Mouse (Mus musculus) forebrain, embryonic 14.5 days (tissue): ENCODE results near the gene Tnfrsf13b. TPM values are rescaled to one million over a fixed set of nuclear protein-coding genes. Genes with fewer than 3 reads are reported as not detected.

ENCODE experiments used
- ATAC-seq: fragments of 200-750 bp; cut with Nextera tagmentation; 2 replicates; pipeline ENCODE4 v1.8.0; 2017; ENCODE audit warnings: mild to moderate bottlenecking, moderate library complexity
- DNase-seq: peaks from one replicate; pipeline ENCODE4 v3.0.0-alpha.2; 2015; ENCODE audit warnings: low spot score
- H3K27ac ChIP-seq: fragments of 300-500 bp; sonication (generic); 2 replicates; pipeline ENCODE4 v1.5.1; 2014; ENCODE audit warnings: low read depth, mild to moderate bottlenecking, control low read depth, low read length, moderate library complexity
- H3K27me3 ChIP-seq: fragments of 300-500 bp; sonication (generic); replicated peaks from 2 replicates; pipeline ENCODE4 v1.6.1; 2014; ENCODE audit warnings: low read length, control low read depth, mixed read lengths; ENCODE audit not compliant: control insufficient read depth, insufficient read depth
- H3K36me3 ChIP-seq: fragments of 300-500 bp; sonication (generic); 2 replicates; pipeline ENCODE4 v1.6.1; 2014; ENCODE audit warnings: low read length, control low read depth; ENCODE audit not compliant: control insufficient read depth, insufficient read depth
- H3K4me1 ChIP-seq: fragments of 300-500 bp; sonication (generic); 2 replicates; pipeline ENCODE4 v1.6.1; 2014; ENCODE audit warnings: antibody characterized with exemption, low read length, control low read depth; ENCODE audit not compliant: control insufficient read depth, insufficient read depth
- H3K4me2 ChIP-seq: fragments of 300-500 bp; sonication (generic); 2 replicates; pipeline ENCODE4 v1.6.1; 2014; ENCODE audit warnings: mild to moderate bottlenecking, control low read depth, low read length
- H3K4me3 ChIP-seq: fragments of 300-500 bp; sonication (generic); 2 replicates; pipeline ENCODE4 v1.5.1; 2014; ENCODE audit warnings: low read depth, low read length, control low read depth
- H3K9ac ChIP-seq: fragments of 300-500 bp; sonication (generic); 2 replicates; pipeline ENCODE4 v1.6.1; 2014; ENCODE audit warnings: mild to moderate bottlenecking, low read length, control low read depth, moderate library complexity
- H3K9me3 ChIP-seq: fragments of 300-500 bp; sonication (generic); replicated peaks from 2 replicates; pipeline ENCODE4 v1.6.1; 2016; ENCODE audit warnings: low read length, control low read depth, mixed read lengths; ENCODE audit not compliant: control insufficient read depth
- WGBS: fragments of 180-500 bp; shearing (Covaris S2); extraction: QIAGEN DNeasy Blood & Tissue Kit; methylation state at CpG from one replicate; pipeline ENCODE4 v1.1.7; 2014; 5-methylcytosine and 5-hydroxymethylcytosine counted together
- polyA plus RNA-seq: library from polyadenylated mRNA; unstranded; fragments of >200 nt; fragmentation: Nextera tagmentation; extraction: Ambion mirVana; gene quantifications from 2 replicates; pipeline ENCODE4 v1.2.1, GENCODE M21; 2014

Gene Tnfrsf13b
- polyA plus RNA-seq, 1 experiment from 2014 or later, result 1.2 TPM

DNA sequence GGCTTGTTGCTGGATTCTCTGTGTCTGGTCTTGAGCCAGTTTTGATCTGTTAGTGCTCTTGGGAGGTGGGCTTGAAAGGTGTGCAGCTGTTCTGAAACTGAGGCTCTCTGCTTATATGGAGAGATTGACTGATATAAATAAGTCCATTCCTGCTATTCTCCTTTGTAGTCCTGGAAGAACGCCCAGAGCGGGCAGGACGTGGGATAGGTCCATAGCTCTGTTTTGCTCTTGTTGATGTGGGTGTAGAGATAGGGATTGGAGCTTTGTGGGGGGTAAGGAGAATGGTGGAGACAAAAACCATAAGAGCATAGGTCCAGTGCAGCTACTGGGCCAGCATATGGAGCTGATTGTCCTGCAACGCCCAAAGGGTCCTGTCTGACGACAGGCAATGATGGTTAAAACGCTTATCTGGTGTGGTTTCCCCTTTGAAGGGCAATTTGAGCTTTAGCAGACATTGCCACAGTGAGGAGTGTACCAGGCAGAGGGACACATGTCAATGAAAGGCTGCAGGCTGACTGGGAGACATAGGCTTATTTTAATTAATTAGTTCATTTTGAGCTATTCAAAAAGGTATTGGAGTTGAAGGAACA lies 16.5 kb downstream of the Tnfrsf13b start:
- Histone ChIP-seq H3K27ac (no peak overlapping the region), H3K4me3 (no peak overlapping the region), H3K4me2 (no peak overlapping the region), H3K9ac (no peak overlapping the region), H3K9me3 (no peaks in the 10 kb centered on the region), H3K4me1 (peaks cover 7% of the 10 kb centered on the region; the same call in 1 of the 2 replicates), H3K27me3 (no peaks in the 10 kb centered on the region), H3K36me3 (no peaks in the 10 kb centered on the region)
- no peak for DNase-seq
- no peak for ATAC-seq
- WGBS, result 79% methylated on average over 6 of the region's 6 CpGs

DNA sequence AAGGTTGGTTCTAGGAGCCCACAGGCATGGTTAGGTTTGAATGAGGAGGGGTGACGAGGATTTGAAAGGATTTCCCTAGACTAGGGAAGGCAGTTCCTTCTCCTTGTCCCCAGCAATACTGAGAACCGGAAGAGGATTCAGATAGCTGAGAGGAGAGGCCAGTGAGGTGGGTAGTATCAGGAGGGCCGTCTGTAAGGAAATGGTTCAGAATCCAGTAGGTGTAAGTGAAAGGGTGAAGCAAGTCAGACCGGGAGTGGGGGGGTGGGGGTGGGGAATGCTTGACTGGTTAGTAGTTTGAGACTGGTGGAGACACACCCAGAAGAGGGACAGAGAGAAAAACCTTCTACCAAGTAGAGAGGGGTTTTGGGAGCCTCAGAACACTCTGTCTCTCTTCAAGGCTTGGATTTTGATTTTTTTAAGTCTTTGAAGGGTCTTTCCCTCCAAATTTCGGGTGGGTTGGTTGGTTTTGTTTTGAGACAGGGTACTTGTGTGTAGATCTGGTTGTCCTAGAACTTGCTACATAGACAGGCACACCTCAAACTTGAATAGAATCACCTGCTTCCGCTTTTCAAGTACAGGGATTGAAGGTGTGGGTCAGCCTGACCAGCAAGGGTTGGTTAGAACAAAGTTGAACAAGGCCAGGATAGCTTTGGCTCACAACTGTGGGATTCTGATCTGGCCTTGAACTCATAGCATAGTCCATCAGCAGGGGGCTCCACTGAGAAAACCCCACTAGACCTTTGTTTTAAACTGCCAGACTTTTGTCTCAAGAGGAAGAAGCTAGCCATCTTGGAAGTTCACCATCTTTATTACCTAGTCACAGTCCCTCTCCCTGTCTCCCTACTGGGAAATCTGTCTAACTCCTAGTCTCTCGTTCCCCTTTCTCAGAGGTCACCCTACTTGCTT lies 17.3 kb downstream of the Tnfrsf13b start:
- H3K27me3 ChIP-seq, result no peaks in the 10 kb centered on the region
- no peaks in the 10 kb centered on the region for H3K9me3 ChIP-seq
- DNase-seq (no peak), ATAC-seq (no peak)
- H3K36me3 ChIP-seq, result no peaks in the 10 kb centered on the region
- no peak overlapping the region for H3K4me3 ChIP-seq
- H3K27ac ChIP-seq, result no peak overlapping the region
- WGBS, result 75% methylated on average over 7 of the region's 7 CpGs
- H3K9ac ChIP-seq, result no peak overlapping the region
- peaks cover 7% of the 10 kb centered on the region; the same call in 1 of the 2 replicates for H3K4me1 ChIP-seq
- no peak overlapping the region for H3K4me2 ChIP-seq

DNA sequence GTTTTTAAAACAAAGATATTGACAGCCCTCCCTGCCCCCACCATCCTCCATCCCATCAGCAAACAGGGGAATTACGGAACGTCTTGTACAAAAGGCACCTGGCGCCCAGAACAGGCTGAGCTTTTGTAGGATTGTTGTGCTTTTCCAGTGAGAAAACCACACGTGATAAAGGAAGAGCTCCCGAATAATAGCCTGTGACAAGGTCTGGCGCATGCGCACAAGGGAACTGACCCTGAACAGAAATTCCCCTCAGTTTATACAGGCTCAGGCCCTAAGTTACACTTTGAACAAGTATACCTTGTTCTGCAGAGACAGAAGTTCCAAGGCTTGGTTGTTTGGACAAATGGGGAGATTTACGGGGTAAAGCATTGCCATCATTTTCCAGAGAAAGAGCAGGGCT lies 19.0 kb downstream of the Tnfrsf13b start:
- Histone ChIP-seq H3K9me3 (no peaks in the 10 kb centered on the region), H3K4me3 (no peak overlapping the region), H3K4me1 (peaks cover 7% of the 10 kb centered on the region; the same call in 1 of the 2 replicates), H3K36me3 (no peaks in the 10 kb centered on the region), H3K4me2 (no peak overlapping the region), H3K27me3 (no peaks in the 10 kb centered on the region), H3K27ac (no peak overlapping the region), H3K9ac (no peak overlapping the region)
- no peak for DNase-seq
- no peak for ATAC-seq
- WGBS, result 61% methylated on average over 8 of the region's 8 CpGs

DNA sequence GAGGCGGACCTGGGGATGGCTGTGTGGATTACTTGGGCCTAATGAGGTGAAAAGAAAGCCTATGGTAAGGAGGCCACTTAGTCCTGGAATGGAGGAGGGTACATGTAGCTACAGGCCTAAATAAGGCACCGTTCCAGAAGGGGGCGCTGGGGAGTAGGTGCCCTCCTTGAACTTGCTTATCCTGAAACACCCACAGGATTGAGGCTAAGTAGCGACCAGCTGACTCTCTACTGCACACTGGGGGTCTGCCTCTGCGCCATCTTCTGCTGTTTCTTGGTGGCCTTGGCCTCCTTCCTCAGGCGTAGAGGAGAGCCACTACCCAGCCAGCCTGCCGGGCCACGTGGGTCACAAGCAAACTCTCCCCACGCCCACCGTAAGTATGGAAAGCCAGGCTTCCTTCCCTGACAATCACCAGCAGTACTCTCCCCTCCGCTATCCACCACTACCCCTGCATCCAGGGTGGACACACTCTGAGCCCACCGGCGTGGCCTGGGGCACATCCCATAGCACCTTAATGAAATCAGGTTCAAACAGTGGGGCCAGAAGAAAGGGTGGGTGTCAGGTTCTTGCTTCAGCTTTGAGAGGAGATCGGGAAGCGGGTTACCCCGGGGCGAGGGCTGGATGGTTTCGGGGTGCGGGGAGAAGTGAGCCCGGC lies 20.2 kb downstream of the Tnfrsf13b start:
- ATAC-seq, result 0 out of 2 replicates have a peak, but pooled peaks have one; percentile 31
- Histone ChIP-seq H3K4me2 (peak overlapping the region; percentile 71), H3K9ac (peak overlapping the region; percentile 58), H3K36me3 (peaks cover 7% of the 10 kb centered on the region), H3K4me1 (peaks cover 7% of the 10 kb centered on the region; the same call in 1 of the 2 replicates), H3K4me3 (peak overlapping the region; percentile 32), H3K9me3 (no peaks in the 10 kb centered on the region), H3K27me3 (no peaks in the 10 kb centered on the region), H3K27ac (no peak overlapping the region)
- peak; percentile 45 for DNase-seq
- WGBS, result 18% methylated on average over 20 of the region's 20 CpGs

DNA sequence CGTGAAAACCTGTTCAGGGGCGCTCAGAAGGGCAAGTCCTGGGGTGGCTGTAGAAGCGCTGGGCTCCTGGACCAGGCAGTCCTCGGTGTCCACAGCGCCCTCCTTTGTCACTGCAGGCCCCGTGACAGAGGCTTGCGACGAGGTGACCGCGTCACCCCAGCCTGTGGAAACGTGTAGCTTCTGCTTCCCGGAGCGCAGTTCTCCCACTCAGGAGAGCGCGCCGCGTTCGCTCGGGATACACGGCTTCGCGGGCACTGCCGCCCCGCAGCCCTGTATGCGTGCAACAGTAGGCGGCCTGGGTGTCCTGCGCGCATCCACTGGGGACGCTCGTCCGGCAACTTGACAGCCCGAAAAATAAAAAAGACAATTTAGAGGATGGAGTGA lies 20.7 kb downstream of the Tnfrsf13b start:
- DNase-seq (peak; percentile 45), ATAC-seq (peak; percentile 54)
- H3K4me2 ChIP-seq, result peak overlapping the region; percentile 71
- H3K36me3 ChIP-seq, result peaks cover 12% of the 10 kb centered on the region
- no peaks in the 10 kb centered on the region for H3K27me3 ChIP-seq
- no peaks in the 10 kb centered on the region for H3K9me3 ChIP-seq
- peak overlapping the region; percentile 58 for H3K9ac ChIP-seq
- WGBS, result 7% methylated on average over 28 of the region's 32 CpGs
- peaks cover 7% of the 10 kb centered on the region; the same call in 1 of the 2 replicates for H3K4me1 ChIP-seq
- H3K27ac ChIP-seq, result no peak overlapping the region
- peak overlapping the region; percentile 32 for H3K4me3 ChIP-seq

DNA sequence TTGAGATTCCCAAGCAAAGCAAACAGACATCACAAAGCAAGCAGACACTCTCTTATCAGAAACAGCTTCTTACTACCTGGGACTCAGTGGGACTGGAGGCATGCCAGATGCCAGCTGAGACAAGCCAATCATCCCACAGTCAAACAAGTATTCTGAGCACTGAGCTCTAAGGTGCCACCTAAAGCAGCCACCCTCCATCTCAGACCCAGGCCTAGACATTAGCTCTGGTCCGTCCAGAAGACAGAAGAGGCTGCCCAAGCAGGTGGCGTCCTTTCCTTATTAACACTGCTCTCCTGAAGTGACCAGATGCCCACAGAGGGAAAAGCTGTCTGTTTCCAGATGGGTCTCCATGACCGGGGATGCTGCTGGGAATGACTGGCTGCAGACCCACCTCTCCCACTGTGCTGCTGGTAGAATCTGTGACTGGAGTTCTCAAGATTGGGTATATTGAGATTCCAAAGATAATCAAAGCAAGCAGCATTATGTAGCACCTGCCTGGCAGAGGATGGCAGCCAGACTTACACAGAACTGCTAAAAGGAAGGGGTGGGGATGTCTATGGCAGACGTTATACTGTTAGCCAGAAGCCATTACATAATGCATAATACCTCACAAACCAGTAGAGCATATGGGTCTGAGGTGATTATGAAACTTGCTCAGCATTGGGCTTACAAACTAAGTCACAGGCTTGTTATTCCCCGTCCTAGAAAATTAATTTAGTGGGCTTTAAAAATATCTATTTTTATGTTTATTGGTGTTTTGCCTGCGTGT lies 23.9 kb downstream of the Tnfrsf13b start:
- Histone ChIP-seq H3K9me3 (no peaks in the 10 kb centered on the region), H3K36me3 (peaks cover 44% of the 10 kb centered on the region), H3K27me3 (no peaks in the 10 kb centered on the region), H3K4me3 (no peak overlapping the region), H3K9ac (no peak overlapping the region), H3K27ac (no peak overlapping the region), H3K4me2 (no peak overlapping the region), H3K4me1 (peaks cover 7% of the 10 kb centered on the region; the same call in 1 of the 2 replicates)
- DNase-seq, result no peak
- WGBS, result 72% methylated on average over 6 of the region's 6 CpGs
- ATAC-seq, result no peak

DNA sequence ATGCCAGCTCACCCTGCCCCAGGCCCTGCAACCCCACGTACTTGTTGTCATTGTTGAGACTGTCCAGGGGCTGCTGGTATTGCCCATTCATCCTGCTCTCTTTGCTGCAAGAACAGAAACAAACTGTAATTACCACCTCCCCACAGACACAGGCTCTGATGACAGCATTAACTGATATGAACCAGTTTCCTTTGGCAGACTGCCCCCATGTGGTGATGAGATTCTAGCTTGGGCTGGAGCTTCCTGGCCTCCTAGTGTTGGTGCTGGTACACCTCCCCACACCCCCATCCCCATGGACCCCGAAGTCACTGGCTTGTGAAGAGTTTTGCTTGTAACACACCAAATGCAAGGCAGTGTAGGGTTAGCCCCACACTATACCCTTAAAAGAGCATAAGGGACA lies 29.2 kb downstream of the Tnfrsf13b start:
- ATAC-seq (no peak), DNase-seq (peak; percentile 25)
- Histone ChIP-seq H3K27me3 (no peaks in the 10 kb centered on the region), H3K4me2 (no peak overlapping the region), H3K9me3 (no peaks in the 10 kb centered on the region), H3K27ac (no peak overlapping the region), H3K4me1 (no peaks in the 10 kb centered on the region), H3K36me3 (peaks cover 97% of the 10 kb centered on the region), H3K9ac (no peak overlapping the region), H3K4me3 (no peak overlapping the region)
- 76% methylated on average over 2 of the region's 2 CpGs for WGBS

DNA sequence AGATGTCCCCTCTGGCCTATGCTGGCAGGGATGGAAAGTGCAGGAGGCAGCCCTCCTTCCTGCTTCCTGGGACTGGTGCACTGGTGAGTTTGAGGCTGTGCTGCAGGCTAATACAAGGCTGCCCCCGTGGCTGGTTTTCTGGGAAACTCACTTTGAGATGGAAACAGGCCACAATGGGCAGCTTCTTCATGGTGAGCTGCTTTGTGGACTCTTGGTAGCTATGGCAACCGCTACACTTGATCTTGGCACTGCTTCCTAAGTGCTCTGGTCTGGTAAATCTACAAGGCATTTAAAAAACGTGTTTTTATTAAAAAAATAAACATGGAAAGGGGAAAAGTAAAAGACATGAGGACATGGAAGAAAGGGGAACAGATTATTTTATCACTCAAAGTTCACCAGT lies 31.6 kb downstream of the Tnfrsf13b start:
- ATAC-seq, result no peak
- Histone ChIP-seq H3K36me3 (peaks cover 100% of the 10 kb centered on the region), H3K4me2 (no peak overlapping the region), H3K27ac (no peak overlapping the region), H3K4me1 (no peaks in the 10 kb centered on the region), H3K9ac (no peak overlapping the region), H3K27me3 (no peaks in the 10 kb centered on the region), H3K9me3 (no peaks in the 10 kb centered on the region), H3K4me3 (no peak overlapping the region)
- DNase-seq, result peak; percentile 33
- 71% methylated on average over 3 of the region's 3 CpGs for WGBS
